Mouse (Mus musculus): ENCODE measurements around the gene Cfap52.

DNA sequence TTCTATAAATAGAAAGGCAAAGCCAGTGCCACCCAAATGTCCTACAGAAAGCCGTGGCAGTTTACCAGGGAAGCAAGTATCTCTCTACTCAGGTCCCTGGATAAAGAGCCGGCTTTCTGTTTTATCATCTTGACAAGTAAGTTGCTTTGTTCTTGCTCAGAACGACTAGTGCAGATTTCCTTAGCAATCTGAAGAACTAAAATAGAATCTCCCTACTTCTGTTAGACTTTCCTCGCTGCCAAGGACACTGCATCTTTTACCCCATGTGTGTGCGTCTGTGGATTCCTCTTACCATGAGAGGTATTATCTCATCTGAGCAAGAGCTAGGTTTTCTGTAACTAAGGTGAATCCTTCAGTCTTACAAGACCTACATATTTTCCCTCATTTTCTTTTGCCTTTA is 76.9 kb downstream of the Cfap52 start:
- TF ChIP-seq GATA1 (IDR thresholded peaks at IDR 0.05; ENCODE audit: low read length) (no peak), TAL1 (IDR thresholded peaks at IDR 0.05; ENCODE audit: low read length) (no peak)
